Mouse (Mus musculus) MEL (cell line): Measurements from ENCODE around the gene Fam20c. TPM values are rescaled to one million over a fixed set of nuclear protein-coding genes. Genes with fewer than 3 reads are reported as not detected.

Experiments used
- DNase-seq: peaks from one replicate; pipeline ENCODE4 v3.0.0; 2011; ENCODE audit warnings: low read depth, low spot score
- H3K27ac ChIP-seq: 2 replicates; pipeline ENCODE4 v1.5.1; 2012; ENCODE audit warnings: low read depth, mild to moderate bottlenecking, control low read depth, low read length, moderate library complexity; ENCODE audit not compliant: control insufficient read depth
- H3K27me3 ChIP-seq, 2 experiments: fragments of 150-350 bp in 1 of 2; sonication (generic) in 1 of 2; 2 replicates each; pipeline ENCODE4 v1.6.1; 2012; ENCODE audit warnings: low read length in 2 of 2, mild to moderate bottlenecking in 2 of 2, improper control_type of control experiment in 1 of 2, moderate library complexity in 1 of 2; ENCODE audit not compliant: insufficient read depth in 2 of 2, control insufficient read depth in 1 of 2
- H3K36me3 ChIP-seq, 2 experiments: 2 replicates each; pipeline ENCODE4 v1.6.1; 2012 to 2014; ENCODE audit warnings: low read length in 2 of 2, improper control_type of control experiment in 1 of 2, inconsistent platforms in 1 of 2, mild to moderate bottlenecking in 1 of 2; ENCODE audit not compliant: insufficient read depth in 2 of 2, control insufficient read depth in 1 of 2
- H3K4me1 ChIP-seq, 2 experiments: fragments of 150-350 bp in 1 of 2; sonication (generic) in 1 of 2; 2 replicates each; pipeline ENCODE4 v1.6.1; 2012; ENCODE audit warnings: low read length in 2 of 2, improper control_type of control experiment in 1 of 2, mild to moderate bottlenecking in 1 of 2; ENCODE audit not compliant: insufficient read depth in 2 of 2, control insufficient read depth in 1 of 2
- H3K4me3 ChIP-seq, 2 experiments: fragments of 150-350 bp in 1 of 2; sonication (generic) in 1 of 2; 2 replicates each; pipeline ENCODE4 v1.5.1; 2012; ENCODE audit warnings: low read depth in 2 of 2, low read length in 2 of 2, mild to moderate bottlenecking in 2 of 2, moderate library complexity in 2 of 2, control low read depth in 1 of 2, improper control_type of control experiment in 1 of 2; ENCODE audit not compliant: control insufficient read depth in 1 of 2, insufficient read depth in 1 of 2
- H3K79me2 ChIP-seq: 2 replicates; pipeline ENCODE4 v1.6.1; 2012; ENCODE audit warnings: mild to moderate bottlenecking, low read length, moderate library complexity; ENCODE audit not compliant: control insufficient read depth, poor library complexity, insufficient read depth
- H3K9ac ChIP-seq: 2 replicates; pipeline ENCODE4 v1.6.1; 2012; ENCODE audit warnings: low read depth, mild to moderate bottlenecking, control low read depth, low read length, moderate library complexity; ENCODE audit not compliant: control insufficient read depth, poor library complexity, severe bottlenecking
- H3K9me3 ChIP-seq: fragments of 150-350 bp; sonication (generic); replicated peaks from 2 replicates; pipeline ENCODE4 v1.6.1; 2012; ENCODE audit warnings: mild to moderate bottlenecking, low read length, improper control_type of control experiment, moderate library complexity; ENCODE audit not compliant: insufficient read depth
- BHLHE40 ChIP-seq: IDR thresholded peaks from 2 replicates; pipeline ENCODE4 v1.6.1; 2012; ENCODE audit warnings: low read depth, mild to moderate bottlenecking, inconsistent platforms, low read length, improper control_type of control experiment, borderline replicate concordance
- CTCF ChIP-seq, 3 experiments: IDR thresholded peaks in 2 of 3; conservative IDR thresholded peaks in 1 of 3; 2 replicates each; pipeline ENCODE4 v1.5.1; 2011 to 2012; ENCODE audit warnings: low read length in 3 of 3, low read depth in 2 of 3, mild to moderate bottlenecking in 2 of 3, improper control_type of control experiment in 1 of 3, inconsistent platforms in 1 of 3, mixed read lengths in 1 of 3, moderate library complexity in 1 of 3; ENCODE audit not compliant: control insufficient read depth in 1 of 3, insufficient read depth in 1 of 3, poor library complexity in 1 of 3, severe bottlenecking in 1 of 3
- ELF1 ChIP-seq: IDR thresholded peaks from 2 replicates; pipeline ENCODE4 v1.6.1; 2014; ENCODE audit warnings: low read depth, mild to moderate bottlenecking, inconsistent platforms, low read length, improper control_type of control experiment, moderate library complexity
- EP300 ChIP-seq, 2 experiments: IDR thresholded peaks; 2 replicates each; pipeline ENCODE4 v1.6.1; 2011; ENCODE audit warnings: improper control_type of control experiment in 2 of 2, low read length in 2 of 2, low read depth in 1 of 2, mild to moderate bottlenecking in 1 of 2
- GATA1 ChIP-seq: IDR thresholded peaks from 2 replicates; pipeline ENCODE4 v1.6.1; 2011; ENCODE audit warnings: low read depth, low read length, improper control_type of control experiment
- HCFC1 ChIP-seq: IDR thresholded peaks from 2 replicates; pipeline ENCODE4 v1.6.1; 2012; ENCODE audit warnings: low read depth, mild to moderate bottlenecking, inconsistent platforms, low read length, improper control_type of control experiment, moderate library complexity
- MAFK ChIP-seq: IDR thresholded peaks from 2 replicates; pipeline ENCODE4 v1.6.1; 2011; ENCODE audit warnings: low read depth, mild to moderate bottlenecking, low read length, improper control_type of control experiment, borderline replicate concordance
- MYB ChIP-seq: IDR thresholded peaks from 2 replicates; pipeline ENCODE4 v1.6.1; 2011; ENCODE audit warnings: mild to moderate bottlenecking, low read depth, low read length, improper control_type of control experiment
- MYC ChIP-seq: IDR thresholded peaks from 2 replicates; pipeline ENCODE4 v1.6.1; 2011; ENCODE audit warnings: low read depth, mild to moderate bottlenecking, low read length, improper control_type of control experiment, moderate library complexity
- NRF1 ChIP-seq: IDR thresholded peaks from 2 replicates; pipeline ENCODE4 v1.6.1; 2014; ENCODE audit warnings: low read depth, mild to moderate bottlenecking, inconsistent platforms, low read length, improper control_type of control experiment, moderate library complexity; ENCODE audit not compliant: poor library complexity, insufficient read depth, severe bottlenecking
- RAD21 ChIP-seq: IDR thresholded peaks from 2 replicates; pipeline ENCODE4 v1.6.1; 2011; ENCODE audit warnings: mild to moderate bottlenecking, low read depth, low read length, improper control_type of control experiment
- SIN3A ChIP-seq: IDR thresholded peaks from 2 replicates; pipeline ENCODE4 v1.6.1; 2012; ENCODE audit warnings: low read length, improper control_type of control experiment, inconsistent platforms
- SMC3 ChIP-seq: IDR thresholded peaks from 2 replicates; pipeline ENCODE4 v1.6.1; 2011; ENCODE audit warnings: low read depth, low read length, improper control_type of control experiment
- ZC3H11A ChIP-seq: IDR thresholded peaks from 2 replicates; pipeline ENCODE4 v1.6.1; 2012; ENCODE audit warnings: low read depth, mild to moderate bottlenecking, inconsistent platforms, low read length, improper control_type of control experiment
- ZKSCAN1 ChIP-seq: IDR thresholded peaks from 2 replicates; pipeline ENCODE4 v1.6.1; 2012; ENCODE audit warnings: low read depth, mild to moderate bottlenecking, inconsistent platforms, low read length, improper control_type of control experiment, moderate library complexity
- ZNF384 ChIP-seq: IDR thresholded peaks from 2 replicates; pipeline ENCODE4 v1.6.1; 2012; ENCODE audit warnings: low read depth, mild to moderate bottlenecking, inconsistent platforms, low read length, improper control_type of control experiment
- polyA plus RNA-seq, 2 experiments: library from polyadenylated mRNA; stranded (reverse) in 1 of 2; unstranded in 1 of 2; fragments of >175 nt in 1 of 2; fragments of >200 nt in 1 of 2; gene quantifications; 2 replicates each; pipeline versions ENCODE4 v1.2.1 to v1.2.4; 2012; ENCODE audit warnings: low replicate concordance in 2 of 2, low read depth in 1 of 2; ENCODE audit not compliant: insufficient read length in 2 of 2, insufficient read depth in 1 of 2, missing spikeins in 1 of 2
- total RNA-seq: library from RNA; depleted of rRNA; stranded (reverse); fragments of 300-350 nt; gene quantifications from 2 replicates; pipeline ENCODE4 v1.2.3, GENCODE M21; 2012

Gene Fam20c
- total and polyA plus RNA-seq, 3 experiments: not detected

GRCm38 (mm10) chr5:138743631-138744030 is 10.7 kb upstream of the Fam20c start:
- no peaks in the 10 kb centered on the region for H3K79me2 ChIP-seq
- H3K9me3 ChIP-seq: no peaks in the 10 kb centered on the region
- H3K4me1 ChIP-seq: no peaks in the 10 kb centered on the region
- H3K27me3 ChIP-seq: no peaks in the 10 kb centered on the region
- H3K27ac ChIP-seq: no peak overlapping the region
- H3K4me3 ChIP-seq: no peak overlapping the region
- no peak for DNase-seq
- no peaks in the 10 kb centered on the region for H3K36me3 ChIP-seq
- H3K9ac ChIP-seq: no peak overlapping the region
- TF ChIP-seq SIN3A (no peak), ZC3H11A (no peak), ZNF384 (no peak), MAFK (no peak), MYB (no peak), RAD21 (no peak)

- Histone ChIP-seq H3K36me3 (no peaks in the 10 kb centered on the region), H3K79me2 (no peaks in the 10 kb centered on the region), H3K9me3 (no peaks in the 10 kb centered on the region), H3K4me3 (no peak overlapping the region), H3K27me3 (no peaks in the 10 kb centered on the region), H3K9ac (no peak overlapping the region), H3K27ac (no peak overlapping the region), H3K4me1 (no peaks in the 10 kb centered on the region)
- no peak for DNase-seq
- TF ChIP-seq HCFC1: no peak
- TF ChIP-seq EP300 (IDR thresholded peaks at IDR 0.05; ENCODE audit: low read depth in 1 of 2, low read length in 2 of 2): no peak
- no peak for TF ChIP-seq NRF1
- TF ChIP-seq ZKSCAN1: no peak
- no peak for TF ChIP-seq BHLHE40
- TF ChIP-seq MYB: no peak
- no peak for TF ChIP-seq ELF1
- no peak for TF ChIP-seq GATA1
- TF ChIP-seq MYC: no peak
- no peak for TF ChIP-seq SMC3
- no peak for TF ChIP-seq CTCF (IDR thresholded peaks at IDR 0.05 in 2 of 3, conservative IDR thresholded peaks at IDR 0.05 in 1 of 3; ENCODE audit: control insufficient read depth in 1 of 3, insufficient read depth in 1 of 3, low read depth in 2 of 3, low read length in 3 of 3, poor library complexity in 1 of 3, severe bottlenecking in 1 of 3)
Measured at GRCm38 (mm10) chr5:138745378-138746099, 8.8 kb upstream of the Fam20c start.
